In genomic region chr10:93777372-93777771, GRCm38 (mm10) we compare ENCODE assay signal across 8 mouse cellular contexts. TPM values are rescaled to one million over a fixed set of nuclear protein-coding genes. Genes with fewer than 3 reads are reported as not detected.
A peak's percentile ranks its signal among the peaks of the same experiment; 100 is the strongest.
DNase-seq lines count a peak whose midpoint lies in the region; TF ChIP-seq lines count a peak whose summit lies in the region.

No protein-coding gene starts in this region.

- H3K4me3 ChIP-seq in olfactory bulb, adult 2 months (ENCODE audit: insufficient read depth, low read depth, low read length) = no peak overlapping the region

- TF ChIP-seq CTCF in olfactory bulb, adult 2 months (IDR thresholded peaks at IDR 0.05; ENCODE audit: insufficient read depth, low read depth, low read length) = peak; percentile 57

- no peak overlapping the region for H3K27ac ChIP-seq in olfactory bulb, adult 2 months (ENCODE audit: insufficient read depth, low read depth, low read length)

- 58% methylated on average over 7 of the region's 7 CpGs for WGBS in olfactory bulb, adult 2 months

- peaks cover 4% of the 10 kb centered on the region for H3K4me1 ChIP-seq in olfactory bulb, adult 2 months (ENCODE audit: control insufficient read depth, insufficient read depth, low read length)

- peak; percentile 49 to 57 for DNase-seq in left cerebral cortex, adult 18-20 months (ENCODE audit: low spot score in 2 of 2)
- no peak for DNase-seq in left cerebral cortex, adult 11 months (ENCODE audit: low spot score)
- DNase-seq in NIH3T3 (ENCODE audit: low read depth) = peak; percentile 63
- peak; percentile 30 for DNase-seq in c-Kit-positive CD71-positive TER-119-negative erythroid progenitor cells, embryonic 14.5 days (ENCODE audit: low read depth)
- DNase-seq in frontal cortex, postnatal 25 days (ENCODE audit: low spot score in 2 of 2) = peak; percentile 21 to 51
- peak; percentile 36 to 41 for DNase-seq in layer of hippocampus, postnatal 14 days (ENCODE audit: low spot score in 2 of 2)
- no peak for DNase-seq in yolk sac, embryonic 10.5 days (ENCODE audit: low spot score)

- no peak for TF ChIP-seq POLR2A in olfactory bulb, adult 2 months (IDR thresholded peaks at IDR 0.05; ENCODE audit: insufficient read depth, low read depth, low read length)

RNA-seq across cellular contexts. Expression of gene Usp44, which starts 54.0 kb away (rescaled TPM):
- total RNA-seq in left cerebral cortex, adult 18-20 months (2021) = not detected
- total RNA-seq in layer of hippocampus, postnatal 14 days (2021) = not detected
- polyA plus RNA-seq in olfactory bulb, adult 2 months (2012; ENCODE audit: insufficient read depth, insufficient read length, low replicate concordance, missing spikeins) = not detected in 2 replicates

Comparison
In these comparisons a context has a peak if more than half of its experiments do, and no peak if none do; other contexts are left out.
1. DNase-seq: peak in left cerebral cortex, adult 18-20 months (2 of 2), NIH3T3 (single experiment), c-Kit-positive CD71-positive TER-119-negative erythroid progenitor cells, embryonic 14.5 days (single experiment), frontal cortex, postnatal 25 days (2 of 2) and layer of hippocampus, postnatal 14 days (2 of 2); none in left cerebral cortex, adult 11 months (single experiment) and yolk sac, embryonic 10.5 days (single experiment).